Mouse (Mus musculus) adrenal gland, postnatal 25 days (tissue): ENCODE measurements at regions not wholly inside any gene's neighbourhood (a gene's known extent, or its start where the extent isn't known, plus 50 kb on each side); places are given as distances from the start of the nearest gene placed in this dataset.

Experiments used
- DNase-seq: peaks from one replicate; pipeline ENCODE4 v3.0.0; 2021; ENCODE audit warnings: mixed read lengths

DNA sequence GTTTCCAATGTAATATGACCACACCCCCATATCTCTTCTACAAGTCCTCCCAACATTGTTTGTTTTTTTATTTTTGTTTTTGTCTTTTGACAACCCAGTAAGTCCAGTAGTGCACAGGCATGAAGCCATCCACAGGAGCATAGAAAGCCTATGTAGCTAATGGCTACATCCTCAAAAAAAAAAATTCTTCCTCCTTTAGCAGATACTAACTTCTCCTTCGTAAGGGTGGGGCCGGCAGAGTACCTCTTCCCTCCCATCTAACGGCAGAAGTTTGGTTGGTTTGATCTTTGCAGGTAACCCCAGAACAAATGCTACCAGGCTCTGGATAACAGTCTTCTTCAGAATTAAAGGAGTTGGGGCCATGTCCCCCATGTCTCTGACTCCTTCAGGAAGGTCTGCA lies 158.9 kb downstream of the Ly86 start:
- no peak for DNase-seq

DNA sequence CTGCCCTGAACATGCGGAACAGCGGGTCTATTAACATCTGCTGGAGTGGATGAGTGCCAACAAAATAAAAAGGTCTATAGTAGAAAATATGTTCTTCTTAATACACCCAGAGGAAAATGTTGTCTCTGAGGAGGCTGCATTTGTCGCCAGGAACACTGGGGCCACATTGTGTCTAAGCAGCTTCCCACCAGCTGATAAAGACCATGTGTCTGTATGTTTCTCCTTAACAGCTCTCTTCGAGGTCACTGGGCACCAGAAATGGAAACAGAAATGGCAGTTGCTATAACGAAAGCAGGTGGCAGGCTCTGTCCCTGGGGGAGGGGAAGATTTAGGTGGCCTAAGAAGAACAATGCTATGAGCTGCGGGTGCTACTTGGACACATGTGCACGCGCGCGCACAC lies 159.4 kb downstream of the Ly86 start:
- no peak for DNase-seq

DNA sequence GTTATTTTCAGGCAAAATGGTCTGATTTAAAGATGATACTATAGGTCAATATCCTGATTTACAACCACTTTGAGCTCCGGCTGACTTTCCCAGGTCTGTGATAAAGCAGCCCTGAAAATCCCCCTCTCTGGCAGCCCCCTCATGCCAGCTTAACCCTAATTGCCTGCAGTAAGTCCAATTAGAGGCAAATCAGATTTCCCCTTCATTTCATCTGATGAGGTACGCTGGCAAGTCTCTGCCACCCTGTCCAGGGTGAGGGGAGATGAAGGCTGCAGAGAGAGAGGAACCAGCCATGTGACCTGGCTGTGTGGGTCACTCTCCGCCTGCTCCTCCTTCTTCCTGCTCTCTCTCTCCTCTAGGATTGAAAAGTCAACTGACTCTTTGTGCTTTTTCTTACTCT lies 160.6 kb downstream of the Ly86 start:
- DNase-seq, result no peak

- peak; percentile 76 for DNase-seq
Measured at GRCm38 (mm10) chr13:37506046-37506445, 161.0 kb downstream of the Ly86 start.

GRCm38 (mm10) chr13:37506701-37507100 lies 161.7 kb downstream of the Ly86 start:
- DNase-seq, result no peak

GRCm38 (mm10) chr13:37507146-37507545 lies 162.1 kb downstream of the Ly86 start:
- no peak for DNase-seq

DNA sequence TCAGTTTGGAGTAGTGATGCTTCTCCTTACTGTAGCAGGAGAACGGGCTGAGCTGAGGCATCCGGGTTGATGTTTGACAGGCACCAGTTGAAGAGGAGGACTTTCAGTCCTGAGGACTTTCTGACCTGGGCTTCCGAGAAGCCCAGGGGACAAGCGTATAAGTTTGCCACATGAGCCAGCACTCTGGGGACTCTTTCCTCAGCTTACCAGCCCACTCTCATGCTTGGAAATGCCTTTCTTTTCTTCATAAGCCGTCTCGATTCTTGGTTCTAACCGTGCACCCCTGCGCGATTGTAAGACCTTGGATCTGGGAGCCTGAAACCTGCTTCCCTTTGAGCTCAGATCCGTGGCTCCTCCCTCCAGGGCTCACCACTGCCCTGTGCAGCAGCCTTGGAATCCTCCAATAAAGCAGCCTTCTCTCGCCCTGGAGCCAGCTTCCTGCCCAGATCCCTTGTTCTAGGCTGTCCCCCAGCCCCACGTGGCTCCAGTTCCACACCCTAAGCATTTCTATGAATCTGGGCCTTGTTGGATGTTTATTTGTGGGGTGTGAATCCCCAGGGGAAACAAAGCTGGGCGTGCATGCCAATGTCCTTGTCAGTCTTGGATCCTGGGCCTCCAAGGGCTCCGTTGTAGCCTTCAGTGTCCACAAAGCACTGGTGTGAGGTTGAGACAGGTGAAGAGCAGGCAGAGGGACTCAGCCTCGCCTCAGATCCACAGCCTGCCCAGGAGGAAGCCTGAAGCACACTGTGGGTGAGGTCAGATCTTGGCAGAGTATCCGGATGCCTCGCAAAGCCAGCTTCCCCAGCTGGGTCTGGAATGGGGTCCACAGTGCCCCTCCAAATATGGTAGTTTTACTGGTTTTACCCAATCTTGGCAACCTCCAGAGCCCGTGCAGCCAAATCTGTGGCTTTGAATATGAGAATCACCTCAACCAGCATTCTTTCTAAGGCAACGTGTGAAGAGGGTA lies 163.7 kb downstream of the Ly86 start:
- DNase-seq, result peak; percentile 60

DNA sequence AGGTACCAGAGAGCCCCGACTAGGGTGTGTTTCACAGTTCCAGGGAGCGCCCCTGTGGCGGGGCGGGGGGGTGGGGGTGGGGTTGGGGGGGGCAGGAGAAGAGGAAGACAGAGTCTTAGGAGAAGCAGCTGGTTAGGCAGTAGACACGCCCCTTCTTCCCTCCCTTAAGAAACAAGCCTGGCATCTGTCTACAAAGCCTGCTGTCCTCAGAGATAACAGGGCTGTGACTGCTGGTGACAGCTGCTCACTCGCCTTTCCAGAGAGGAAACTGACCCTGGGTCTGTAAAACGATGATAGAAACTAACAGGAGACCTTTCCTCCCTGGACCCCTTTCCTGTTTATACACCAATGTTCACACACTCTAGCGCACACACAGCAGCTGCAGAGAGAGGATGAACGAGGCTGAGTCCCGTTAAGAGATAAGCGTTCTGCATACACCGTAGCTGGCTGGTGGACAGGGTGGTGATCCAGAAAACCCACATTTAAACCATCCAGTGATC lies 164.4 kb downstream of the Ly86 start:
- no peak for DNase-seq

DNA sequence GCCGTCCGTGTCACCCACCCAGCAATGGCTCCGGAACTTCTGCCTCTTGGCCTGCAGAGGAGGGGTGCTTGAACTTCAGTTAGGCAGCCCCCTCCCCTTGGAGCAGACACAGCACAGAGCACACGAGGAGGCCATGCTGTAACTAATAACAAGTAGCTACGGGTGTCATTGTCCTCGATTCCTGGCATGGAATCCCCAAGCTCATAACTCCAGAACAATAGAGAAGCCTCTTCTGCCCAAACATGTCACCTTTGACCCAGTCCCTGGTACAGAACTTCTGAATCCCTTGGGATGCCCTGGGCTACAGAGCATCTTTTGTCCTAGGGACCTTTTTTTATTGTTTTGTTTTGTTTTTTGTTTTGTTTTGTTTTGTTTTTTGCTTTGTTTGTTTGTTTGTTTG lies 165.5 kb downstream of the Ly86 start:
- DNase-seq, result no peak

DNA sequence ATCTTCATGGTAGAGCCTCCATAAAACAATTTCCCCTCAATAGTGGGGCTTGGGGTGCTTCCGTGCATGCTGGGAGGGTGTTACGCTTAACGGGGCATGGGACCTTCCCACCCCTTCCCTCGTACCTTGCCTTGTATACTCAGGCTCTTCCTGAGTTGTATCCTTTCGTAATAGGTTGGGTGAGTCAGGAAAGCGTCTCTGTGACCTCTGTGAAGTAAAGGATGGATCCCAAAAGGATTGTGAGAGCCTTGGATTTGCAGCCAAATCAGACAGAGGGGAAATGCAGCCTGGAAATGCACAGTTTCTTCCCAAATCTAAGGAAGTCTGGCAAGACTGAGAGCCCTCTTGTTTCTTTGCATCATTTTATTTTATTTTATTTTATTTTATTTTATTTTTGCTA lies 166.0 kb downstream of the Ly86 start:
- no peak for DNase-seq

DNA sequence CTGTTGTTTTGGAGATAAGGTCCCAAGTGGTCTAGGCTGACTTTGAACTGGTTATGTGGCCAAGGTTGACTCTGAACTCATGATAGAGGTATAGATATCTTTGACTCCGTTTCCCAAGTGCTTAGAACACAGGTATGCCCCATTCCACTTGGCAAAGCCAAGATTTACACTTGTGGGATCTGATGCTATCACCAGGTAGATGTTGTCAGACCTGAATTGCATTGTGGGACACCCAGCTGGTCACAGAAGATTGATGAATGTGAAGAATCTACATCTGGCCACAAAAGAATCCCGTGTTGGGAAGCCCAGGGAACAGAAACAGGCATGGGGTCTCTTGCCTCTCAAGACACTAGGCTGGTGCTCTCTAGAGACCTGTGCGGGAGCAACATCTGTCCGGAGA lies 166.4 kb downstream of the Ly86 start:
- no peak for DNase-seq

DNA sequence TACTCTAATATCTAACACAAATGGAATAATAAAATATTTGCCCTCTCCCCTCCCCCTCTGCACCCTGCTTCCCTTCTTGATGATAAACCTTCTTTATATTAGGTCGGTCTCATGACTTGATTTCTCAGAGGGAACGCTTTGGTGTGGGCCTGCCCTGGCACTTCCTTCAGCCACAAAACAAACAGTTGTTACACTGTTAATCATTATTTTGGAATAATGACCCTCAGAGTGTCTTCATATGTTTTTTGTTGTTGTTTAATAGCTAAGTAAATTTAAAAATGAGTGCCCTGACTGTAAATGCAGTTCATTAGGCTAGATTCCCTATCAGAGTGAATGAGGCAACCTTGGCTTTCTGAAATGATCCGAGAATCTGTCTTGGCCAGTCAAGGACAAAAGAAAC lies 167.8 kb downstream of the Ly86 start:
- no peak for DNase-seq

- no peak for DNase-seq
Measured at GRCm38 (mm10) chr13:37513206-37513904, 168.3 kb downstream of the Ly86 start.

DNA sequence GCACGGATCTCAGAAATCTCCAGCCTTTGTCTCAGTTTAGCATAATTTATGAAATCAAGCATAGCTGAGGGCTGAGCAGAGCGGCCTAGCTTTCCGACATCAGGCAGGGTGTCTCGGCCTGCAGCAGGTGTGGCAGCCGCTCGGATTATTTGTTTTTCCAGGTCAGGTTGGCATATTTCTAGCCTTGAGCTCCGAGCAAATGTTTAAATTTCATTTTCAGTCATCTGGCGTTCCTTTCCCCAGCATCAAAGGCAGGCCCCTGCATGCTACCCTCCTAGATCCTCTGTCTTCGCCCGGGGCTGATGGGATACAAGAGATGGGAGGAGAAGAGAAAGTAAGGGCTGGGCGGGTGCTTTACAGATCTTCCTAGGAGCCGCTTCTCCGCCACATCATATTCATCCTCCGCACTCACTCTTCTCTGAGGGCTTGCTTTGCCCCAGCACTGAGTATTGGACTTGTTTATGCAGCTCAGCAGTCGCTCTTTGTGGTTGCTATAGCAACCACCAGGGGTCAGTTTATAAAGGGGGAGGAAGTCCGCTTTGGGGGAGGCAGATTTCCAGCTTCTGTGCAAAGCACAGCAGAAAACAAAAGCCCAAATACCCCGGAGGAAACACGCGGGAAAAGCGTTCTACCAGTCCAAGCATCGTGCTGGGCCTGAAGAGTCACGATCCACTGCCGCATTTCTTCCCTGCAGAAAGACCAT lies 169.0 kb downstream of the Ly86 start:
- DNase-seq, result no peak

GRCm38 (mm10) chr13:37514641-37515305 lies 169.8 kb downstream of the Ly86 start:
- no peak for DNase-seq

- DNase-seq, result no peak
Measured at GRCm38 (mm10) chr13:37517055-37517807, 172.2 kb downstream of the Ly86 start.

GRCm38 (mm10) chr13:37519948-37520347 lies 174.9 kb downstream of the Ly86 start:
- peak; percentile 7 for DNase-seq

- DNase-seq, result peak; percentile 13
Measured at GRCm38 (mm10) chr13:37525097-37525726, 180.2 kb downstream of the Ly86 start.

GRCm38 (mm10) chr13:37526102-37526501 lies 181.1 kb downstream of the Ly86 start:
- no peak for DNase-seq

GRCm38 (mm10) chr13:37528380-37528779 lies 183.4 kb downstream of the Ly86 start:
- no peak for DNase-seq

DNA sequence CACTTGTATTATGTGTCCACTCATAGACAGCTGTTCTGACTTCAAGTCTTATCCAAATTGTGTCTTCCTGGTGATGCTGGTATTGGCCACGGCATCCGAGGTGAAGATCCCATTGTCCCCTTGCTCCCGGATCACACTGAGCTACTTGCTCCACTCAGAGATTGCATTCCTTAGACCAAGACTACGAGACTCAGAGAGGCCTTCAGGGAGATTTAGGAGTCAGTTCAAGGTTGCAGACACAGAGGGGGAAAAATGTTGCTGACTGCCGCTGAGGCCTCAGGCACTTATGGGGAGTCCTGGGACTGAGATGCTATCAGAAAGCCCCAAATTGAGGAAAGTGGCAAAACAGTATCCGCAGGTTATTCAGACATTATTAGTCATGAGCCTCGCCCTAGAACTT lies 183.9 kb downstream of the Ly86 start:
- DNase-seq, result no peak
